In the genomic region with DNA sequence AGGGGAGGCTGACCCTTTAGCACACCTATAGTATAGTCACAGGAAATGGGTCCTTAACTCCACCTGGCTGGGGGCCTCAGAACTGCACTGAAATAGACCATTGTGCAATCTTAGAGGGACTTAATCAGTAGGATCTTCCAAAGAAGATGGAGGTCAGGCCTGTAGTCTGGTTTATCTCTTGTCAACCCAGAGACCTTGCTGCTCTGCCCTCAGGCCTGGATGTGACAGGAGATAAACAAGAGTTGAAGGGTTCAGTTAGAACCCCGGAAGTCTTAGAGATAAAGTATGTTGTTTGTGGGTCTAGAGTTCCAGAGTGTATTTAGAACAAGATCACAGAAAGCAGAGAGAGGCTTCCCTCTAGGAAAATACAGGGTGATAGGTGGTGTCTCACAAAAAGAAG, we compare ENCODE assay signal across 19 mouse cellular contexts. TPM values are rescaled to one million over a fixed set of nuclear protein-coding genes. Genes with fewer than 3 reads are reported as not detected.
DNase-seq lines count a peak whose midpoint lies in the region; ATAC-seq and TF ChIP-seq lines count a peak whose summit lies in the region.
"Had no signal": no experiment of that assay in that cellular context is flagged by ENCODE, and none has a peak within 500 bp of the region (broad histone marks: within the 10 kb centered on the region; RNA-seq: fewer than 3 reads in every experiment).

No protein-coding gene starts in this region.

- no peak for DNase-seq in lung, postnatal 0 days (ENCODE audit: low spot score)
- DNase-seq in lung, postnatal 14 days = no peak
- peak; percentile 59 for DNase-seq in MEL (ENCODE audit: low read depth, low spot score)
- DNase-seq in stomach, postnatal 0 days (ENCODE audit: low spot score) = no peak
- no peak for DNase-seq in ovary, postnatal 14 days (ENCODE audit: low spot score)
- DNase-seq in spleen, postnatal 4 days (ENCODE audit: low spot score in 2 of 2) = no peak
- DNase-seq: cerebellum, postnatal 14 days; forebrain, postnatal 0 days had no signal

- H3K9ac ChIP-seq in lung, postnatal 0 days (replicated peaks; ENCODE audit: low read depth) = no peak overlapping the region
- H3K9ac ChIP-seq in MEL (ENCODE audit: control insufficient read depth, low read depth, low read length, poor library complexity, severe bottlenecking) = no peak overlapping the region
- no peak overlapping the region for H3K9ac ChIP-seq in liver, embryonic 12.5 days
- no peak overlapping the region for H3K9ac ChIP-seq in stomach, postnatal 0 days (ENCODE audit: low read length)
- H3K9ac ChIP-seq: forebrain, postnatal 0 days; limb, embryonic 15.5 days had no signal

- H3K4me2 ChIP-seq in lung, postnatal 0 days (replicated peaks; ENCODE audit: low read depth, low read length) = no peak overlapping the region
- no peak overlapping the region for H3K4me2 ChIP-seq in liver, embryonic 12.5 days
- no peak overlapping the region for H3K4me2 ChIP-seq in stomach, postnatal 0 days (replicated peaks; ENCODE audit: low read depth)
- H3K4me2 ChIP-seq: limb, embryonic 15.5 days had no signal

- H3K27me3 ChIP-seq in lung, postnatal 0 days (replicated peaks; ENCODE audit: insufficient read depth, low read length) = peaks cover 17% of the 10 kb centered on the region; the same call in 1 of the 2 replicates
- H3K27me3 ChIP-seq in MEL (ENCODE audit: control insufficient read depth in 1 of 2, insufficient read depth in 2 of 2, low read length in 2 of 2) = no peaks in the 10 kb centered on the region
- peaks cover 20% of the 10 kb centered on the region for H3K27me3 ChIP-seq in liver, embryonic 12.5 days (replicated peaks)
- peaks cover 2% of the 10 kb centered on the region; the same call in 1 of the 2 replicates for H3K27me3 ChIP-seq in stomach, postnatal 0 days (ENCODE audit: control insufficient read depth, insufficient read depth, low read length)

- 0 out of 2 replicates have a peak, but pooled peaks cover 4% of the 10 kb centered on the region for H3K4me1 ChIP-seq in lung, postnatal 0 days (ENCODE audit: insufficient read depth, low read depth, low read length)
- peaks cover 34 to 48% of the 10 kb centered on the region in 2 experiments for H3K4me1 ChIP-seq in MEL (ENCODE audit: control insufficient read depth in 1 of 2, insufficient read depth in 2 of 2, low read length in 2 of 2)
- peaks cover 51% of the 10 kb centered on the region for H3K4me1 ChIP-seq in liver, embryonic 12.5 days
- no peaks in the 10 kb centered on the region for H3K4me1 ChIP-seq in stomach, postnatal 0 days (replicated peaks; ENCODE audit: control insufficient read depth, insufficient read depth)

- 35% methylated on average over 1 of the region's 1 CpGs for WGBS in lung, postnatal 0 days
- WGBS in liver, embryonic 12.5 days (ENCODE audit: insufficient replicate concordance) = 7% methylated on average over 1 of the region's 1 CpGs
- 28% methylated on average over 1 of the region's 1 CpGs for WGBS in stomach, postnatal 0 days

- no peak for TF ChIP-seq RAD21 in MEL (IDR thresholded peaks at IDR 0.05; ENCODE audit: low read depth, low read length)

- no peak overlapping the region for H3K27ac ChIP-seq in lung, postnatal 0 days (ENCODE audit: low read length)
- peak overlapping the region; percentile 90 for H3K27ac ChIP-seq in MEL (ENCODE audit: control insufficient read depth, low read depth, low read length)
- H3K27ac ChIP-seq in liver, embryonic 12.5 days = no peak overlapping the region
- H3K27ac ChIP-seq in stomach, postnatal 0 days (replicated peaks) = no peak overlapping the region
- H3K27ac ChIP-seq: hindbrain, embryonic 10.5 days; limb, embryonic 15.5 days had no signal

- TF ChIP-seq CTCF in lung, postnatal 0 days (IDR thresholded peaks at IDR 0.05) = 0 out of 2 replicates have a peak, but pooled peaks have one; percentile 4
- peak in 1 of 3 experiments; percentile 18; a peak in 2 of 6 replicates for TF ChIP-seq CTCF in MEL (IDR thresholded peaks at IDR 0.05 in 2 of 3, conservative IDR thresholded peaks at IDR 0.05 in 1 of 3; ENCODE audit: control insufficient read depth in 1 of 3, insufficient read depth in 1 of 3, low read depth in 2 of 3, low read length in 3 of 3, poor library complexity in 1 of 3, severe bottlenecking in 1 of 3)
- TF ChIP-seq CTCF in stomach, postnatal 0 days (IDR thresholded peaks at IDR 0.05; ENCODE audit: low read depth) = peak; percentile 18; the same call in 1 of the 2 replicates

- H3K79me2 ChIP-seq in MEL (ENCODE audit: control insufficient read depth, insufficient read depth, low read length, poor library complexity) = no peaks in the 10 kb centered on the region

- ATAC-seq in lung, postnatal 0 days = no peak
- peak; percentile 65 for ATAC-seq in liver, embryonic 12.5 days
- no peak for ATAC-seq in stomach, postnatal 0 days (ENCODE audit: low FRiP score, low TSS enrichment)
- ATAC-seq: forebrain, postnatal 0 days; midbrain, embryonic 16.5 days had no signal

- no peaks in the 10 kb centered on the region for H3K9me3 ChIP-seq in lung, postnatal 0 days (ENCODE audit: low read length)
- H3K9me3 ChIP-seq in MEL (replicated peaks; ENCODE audit: insufficient read depth, low read length) = no peaks in the 10 kb centered on the region
- H3K9me3 ChIP-seq in liver, embryonic 12.5 days (replicated peaks) = no peaks in the 10 kb centered on the region
- H3K9me3 ChIP-seq in stomach, postnatal 0 days (ENCODE audit: control insufficient read depth, low read length) = no peaks in the 10 kb centered on the region
- H3K9me3 ChIP-seq: hindbrain, embryonic 10.5 days; limb, embryonic 15.5 days had no signal

- no peaks in the 10 kb centered on the region for H3K36me3 ChIP-seq in lung, postnatal 0 days (ENCODE audit: insufficient read depth, low read length)
- H3K36me3 ChIP-seq in MEL (ENCODE audit: control insufficient read depth in 1 of 2, insufficient read depth in 2 of 2, low read length in 2 of 2) = peaks cover 0 to 40% of the 10 kb centered on the region in 2 experiments; a peak in 2 of 4 replicates
- H3K36me3 ChIP-seq in liver, embryonic 12.5 days = no peaks in the 10 kb centered on the region
- H3K36me3 ChIP-seq in stomach, postnatal 0 days (ENCODE audit: control insufficient read depth, insufficient read depth, low read length) = no peaks in the 10 kb centered on the region
- H3K36me3 ChIP-seq: hindbrain, embryonic 10.5 days; limb, embryonic 15.5 days had no signal

- no peak for TF ChIP-seq EP300 in lung, postnatal 0 days (IDR thresholded peaks at IDR 0.05)
- peak; percentile 96 to 97 for TF ChIP-seq EP300 in MEL (IDR thresholded peaks at IDR 0.05; ENCODE audit: low read depth in 1 of 2, low read length in 2 of 2)
- TF ChIP-seq EP300 in stomach, postnatal 0 days (optimal IDR thresholded peaks at IDR 0.05) = no peak

- TF ChIP-seq POLR2A in MEL (IDR thresholded peaks at IDR 0.05; ENCODE audit: control insufficient read depth in 1 of 2, insufficient read depth in 1 of 2, low read depth in 1 of 2, low read length in 2 of 2, poor library complexity in 1 of 2) = no peak

- H3K4me3 ChIP-seq in lung, postnatal 0 days (ENCODE audit: low read depth, low read length) = no peak overlapping the region
- H3K4me3 ChIP-seq in MEL (ENCODE audit: control insufficient read depth in 1 of 2, insufficient read depth in 1 of 2, low read depth in 2 of 2, low read length in 2 of 2) = no peak overlapping the region
- no peak overlapping the region for H3K4me3 ChIP-seq in liver, embryonic 12.5 days
- H3K4me3 ChIP-seq in stomach, postnatal 0 days (ENCODE audit: low read depth, low read length) = no peak overlapping the region
- H3K4me3 ChIP-seq: hindbrain, embryonic 10.5 days; limb, embryonic 15.5 days had no signal

TF ChIP-seq in MEL, 35 proteins besides CTCF, POLR2A, EP300 and RAD21 (continues in another document):
- no peak for TF ChIP-seq TBP (IDR thresholded peaks at IDR 0.05; ENCODE audit: low read depth, low read length)
- TF ChIP-seq MAZ (IDR thresholded peaks at IDR 0.05; ENCODE audit: low read depth, low read length) = peak; percentile 58; the same call in 1 of the 2 replicates
- TF ChIP-seq GABPA (IDR thresholded peaks at IDR 0.05; ENCODE audit: low read depth, low read length) = no peak; the same call in 1 of the 2 replicates
- TF ChIP-seq ZC3H11A (IDR thresholded peaks at IDR 0.05; ENCODE audit: low read depth, low read length) = 0 out of 2 replicates have a peak, but pooled peaks have one; percentile 4
- TF ChIP-seq UBTF (IDR thresholded peaks at IDR 0.05; ENCODE audit: borderline replicate concordance, insufficient read depth, low read depth, low read length) = no peak
- TF ChIP-seq JUND (IDR thresholded peaks at IDR 0.05; ENCODE audit: low read depth, low read length) = no peak
- TF ChIP-seq NRF1 (IDR thresholded peaks at IDR 0.05; ENCODE audit: insufficient read depth, low read depth, low read length, poor library complexity, severe bottlenecking) = no peak
- no peak for TF ChIP-seq SMC3 (IDR thresholded peaks at IDR 0.05; ENCODE audit: low read depth, low read length)
- peak; percentile 83 for TF ChIP-seq ELF1 (IDR thresholded peaks at IDR 0.05; ENCODE audit: low read depth, low read length)
- no peak for TF ChIP-seq POLR2AphosphoS5 (IDR thresholded peaks at IDR 0.05; ENCODE audit: borderline replicate concordance, low read depth, low read length)

RNA-seq across cellular contexts. Expression of a gene that starts 4.5 kb away (rescaled TPM):
- 3.1 TPM in 2 replicates for polyA plus RNA-seq in lung, postnatal 0 days (2015; fragmentation: Nextera tagmentation; extraction: Ambion mirVana)
- 1.1 and 1.6 TPM in 2 replicates for total RNA-seq in MEL (2012; rRNA removed)
- 1 to 10 TPM in 1 of 2 experiments, not detected in 1; 5.7 TPM for polyA plus RNA-seq in MEL (2012; ENCODE audit: insufficient read depth in 1 of 2, insufficient read length in 2 of 2, low read depth in 1 of 2, low replicate concordance in 2 of 2, missing spikeins in 1 of 2)
- 3.9 and 4.0 TPM in 2 replicates for polyA plus RNA-seq in liver, embryonic 12.5 days (2016; fragmentation: Nextera tagmentation; extraction: Ambion mirVana)
- polyA plus RNA-seq in stomach, postnatal 0 days (2015; fragmentation: Nextera tagmentation; extraction: Ambion mirVana) = 0.45 and 1.3 TPM in 2 replicates

RNA-seq across cellular contexts. Expression of a gene that starts 32.4 kb away (rescaled TPM):
- not detected in 2 replicates for polyA plus RNA-seq in lung, postnatal 0 days (2015; fragmentation: Nextera tagmentation; extraction: Ambion mirVana)
- total RNA-seq in MEL (2012; rRNA removed) = not detected in 2 replicates
- not detected for polyA plus RNA-seq in MEL (2012; ENCODE audit: insufficient read depth in 1 of 2, insufficient read length in 2 of 2, low read depth in 1 of 2, low replicate concordance in 2 of 2, missing spikeins in 1 of 2)
- not detected in 2 replicates for polyA plus RNA-seq in liver, embryonic 12.5 days (2016; fragmentation: Nextera tagmentation; extraction: Ambion mirVana)
- polyA plus RNA-seq in stomach, postnatal 0 days (2015; fragmentation: Nextera tagmentation; extraction: Ambion mirVana) = not detected in 2 replicates
- total RNA-seq: adrenal gland, postnatal 36 days; forebrain, postnatal 0 days; gastrocnemius, postnatal 14 days; layer of hippocampus, postnatal 14 days; left cerebral cortex, postnatal 14 days had no signal
- polyA plus RNA-seq: forebrain, postnatal 0 days; heart, embryonic 14.5 days; hindbrain, embryonic 10.5 days; intestine, embryonic 14.5 days; limb, embryonic 15.5 days; midbrain, embryonic 16.5 days; neural tube, embryonic 11.5 days had no signal

RNA-seq across cellular contexts. Expression of a gene that starts 49.8 kb away (rescaled TPM):
- polyA plus RNA-seq in lung, postnatal 0 days (2015; fragmentation: Nextera tagmentation; extraction: Ambion mirVana) = 0.07 TPM in 1 of 2 replicates, not detected in the other
- not detected in 2 replicates for total RNA-seq in MEL (2012; rRNA removed)
- polyA plus RNA-seq in MEL (2012; ENCODE audit: insufficient read depth in 1 of 2, insufficient read length in 2 of 2, low read depth in 1 of 2, low replicate concordance in 2 of 2, missing spikeins in 1 of 2) = under 1 TPM in 1 of 2 experiments, not detected in 1; 0.03 TPM
- not detected in 2 replicates for polyA plus RNA-seq in liver, embryonic 12.5 days (2016; fragmentation: Nextera tagmentation; extraction: Ambion mirVana)
- not detected in 2 replicates for polyA plus RNA-seq in stomach, postnatal 0 days (2015; fragmentation: Nextera tagmentation; extraction: Ambion mirVana)
- total RNA-seq: forebrain, postnatal 0 days; gastrocnemius, postnatal 14 days; left cerebral cortex, postnatal 14 days had no signal
- polyA plus RNA-seq: forebrain, postnatal 0 days; heart, embryonic 14.5 days; hindbrain, embryonic 10.5 days; intestine, embryonic 14.5 days; limb, embryonic 15.5 days; midbrain, embryonic 16.5 days; neural tube, embryonic 11.5 days had no signal
